Mouse (Mus musculus): ENCODE measurements around the gene Mmgt2.

Mmgt2 gene

GRCm38 (mm10) chr11:62621079-62621478, 27.4 kb upstream of the Mmgt2 start:
- DNase-seq (ENCODE audit: low spot score in 2 of 2) = no peak

GRCm38 (mm10) chr11:62621586-62622283, 26.7 kb upstream of the Mmgt2 start:
- no peak for DNase-seq (ENCODE audit: low spot score in 2 of 2)

- no peak for DNase-seq (ENCODE audit: low spot score in 2 of 2)
Observed at GRCm38 (mm10) chr11:62622850-62623249, 25.6 kb upstream of the Mmgt2 start.

- DNase-seq (ENCODE audit: low spot score in 2 of 2) = peak; percentile 74 to 85
Observed at GRCm38 (mm10) chr11:62624341-62625291, 23.8 kb upstream of the Mmgt2 start.

DNA sequence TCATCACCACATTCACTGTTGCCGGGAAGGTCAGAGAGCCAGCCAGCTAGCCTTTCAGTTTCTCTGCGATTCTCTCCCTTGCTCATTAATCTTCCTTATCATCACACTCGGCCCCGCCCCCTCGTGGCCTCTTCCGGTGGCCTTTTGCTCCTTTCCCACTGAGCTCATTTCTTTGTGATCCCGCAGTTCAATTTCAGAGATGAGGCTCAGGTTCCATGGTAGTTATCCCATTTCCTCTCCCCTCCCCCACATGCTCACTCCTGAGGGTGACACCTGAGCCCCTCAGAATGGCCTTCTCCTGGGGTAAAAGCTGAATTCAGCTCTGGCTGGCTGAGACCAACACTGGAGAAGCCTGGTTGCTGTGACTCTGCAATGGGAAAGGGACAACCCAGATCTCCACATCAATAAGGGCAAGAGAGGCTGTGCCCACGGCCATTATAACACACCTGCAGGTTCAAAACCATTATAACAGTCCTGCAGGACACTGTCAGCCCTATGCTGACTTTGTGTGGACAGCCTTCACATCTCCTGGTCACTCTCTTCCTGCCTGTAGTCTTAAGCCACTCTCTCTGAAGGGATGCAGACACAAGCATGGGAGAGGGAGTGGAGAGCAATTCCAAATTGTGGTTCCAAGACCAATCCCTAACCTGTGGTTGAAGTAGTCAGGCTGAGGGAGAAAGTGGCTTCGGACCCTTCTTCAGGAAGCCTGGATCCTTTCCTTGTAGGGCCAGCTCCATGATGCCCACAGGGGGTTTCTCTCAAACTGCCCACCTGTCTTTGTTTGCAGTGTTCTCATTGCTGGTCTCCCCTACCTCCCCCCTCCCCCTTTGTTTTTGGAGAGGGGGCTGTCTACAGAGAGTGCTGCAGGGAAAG, 18.9 kb upstream of the Mmgt2 start:
- DNase-seq (ENCODE audit: low spot score in 2 of 2) = no peak

GRCm38 (mm10) chr11:62630225-62630821, 18.1 kb upstream of the Mmgt2 start:
- DNase-seq (ENCODE audit: low spot score in 2 of 2) = no peak

GRCm38 (mm10) chr11:62631138-62631537, 17.3 kb upstream of the Mmgt2 start:
- no peak for DNase-seq (ENCODE audit: low spot score in 2 of 2)

- DNase-seq (ENCODE audit: low spot score in 2 of 2) = no peak
Observed at GRCm38 (mm10) chr11:62635406-62635805, 13.1 kb upstream of the Mmgt2 start.

- DNase-seq (ENCODE audit: low spot score in 2 of 2) = no peak
Observed at GRCm38 (mm10) chr11:62636105-62636839, 12.2 kb upstream of the Mmgt2 start.

- peak in 1 of 2 experiments; percentile 69 for DNase-seq (ENCODE audit: low spot score in 2 of 2)
Observed at GRCm38 (mm10) chr11:62636840-62637221, 11.6 kb upstream of the Mmgt2 start.

GRCm38 (mm10) chr11:62637401-62637800, 11.1 kb upstream of the Mmgt2 start:
- no peak for DNase-seq (ENCODE audit: low spot score in 2 of 2)

DNA sequence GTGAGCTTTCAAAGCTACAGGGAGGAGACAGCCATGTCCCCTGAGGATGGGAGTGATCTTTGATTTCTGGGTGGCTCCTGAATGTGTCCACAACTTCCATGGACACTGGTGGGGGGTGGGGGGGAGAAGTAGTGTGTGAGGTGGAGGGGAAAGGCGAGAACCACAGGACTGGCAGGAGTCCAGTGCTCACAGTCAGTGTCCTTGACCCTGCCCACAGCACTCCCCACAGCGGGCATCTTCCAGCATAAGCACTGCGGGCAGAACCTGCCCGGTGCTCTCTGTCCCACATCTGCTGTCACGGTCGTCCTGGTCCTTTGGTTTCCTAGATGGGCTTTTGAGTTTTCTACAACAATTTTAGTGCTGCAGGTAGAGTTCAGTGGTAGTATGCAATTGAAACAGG, 10.7 kb upstream of the Mmgt2 start:
- DNase-seq (ENCODE audit: low spot score in 2 of 2) = no peak

DNA sequence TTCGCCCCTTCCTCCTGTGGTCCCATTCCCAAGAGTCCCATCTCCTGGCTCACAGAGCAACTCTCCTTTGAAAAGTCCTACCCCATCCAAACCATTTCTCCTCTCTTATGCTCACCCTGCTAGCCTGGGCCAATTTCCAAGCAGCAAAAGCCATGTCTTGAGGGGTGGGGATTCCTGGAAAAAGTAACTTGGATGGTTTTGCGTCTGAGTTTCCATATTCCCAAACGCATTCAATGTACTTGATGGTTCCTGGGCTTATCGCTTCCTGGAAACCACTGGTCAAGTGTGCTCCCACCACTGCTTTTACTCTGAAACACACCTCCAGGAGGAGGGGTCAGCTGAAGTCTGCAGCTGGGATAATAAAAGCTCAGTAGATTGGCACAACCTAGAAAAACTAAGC, 10.1 kb upstream of the Mmgt2 start:
- DNase-seq (ENCODE audit: low spot score in 2 of 2) = no peak

- DNase-seq (ENCODE audit: low spot score in 2 of 2) = no peak
Observed at GRCm38 (mm10) chr11:62640378-62640777, 8.1 kb upstream of the Mmgt2 start.

- no peak for DNase-seq (ENCODE audit: low spot score in 2 of 2)
Observed at GRCm38 (mm10) chr11:62642023-62642844, 6.2 kb upstream of the Mmgt2 start.

GRCm38 (mm10) chr11:62643011-62643631, 5.3 kb upstream of the Mmgt2 start:
- no peak for DNase-seq (ENCODE audit: low spot score in 2 of 2)

GRCm38 (mm10) chr11:62643681-62644363, 4.6 kb upstream of the Mmgt2 start:
- no peak for DNase-seq (ENCODE audit: low spot score in 2 of 2)

- DNase-seq (ENCODE audit: low spot score in 2 of 2) = no peak
Observed at GRCm38 (mm10) chr11:62644602-62645336, 3.7 kb upstream of the Mmgt2 start.
